Mouse (Mus musculus) cerebellum, postnatal 10 days (tissue): ENCODE results near the gene Ift80.
"Not testable (repeated sequence)": the region's sequence is repeated elsewhere in the genome, so short reads cannot be mapped to it uniquely, and the experiment has no call there.

ENCODE experiments used
- DNase-seq, 2 experiments: peaks; one replicate each; pipeline ENCODE4 v3.0.0; 2021; ENCODE audit warnings: mixed read lengths in 2 of 2

The Ift80 gene

DNA sequence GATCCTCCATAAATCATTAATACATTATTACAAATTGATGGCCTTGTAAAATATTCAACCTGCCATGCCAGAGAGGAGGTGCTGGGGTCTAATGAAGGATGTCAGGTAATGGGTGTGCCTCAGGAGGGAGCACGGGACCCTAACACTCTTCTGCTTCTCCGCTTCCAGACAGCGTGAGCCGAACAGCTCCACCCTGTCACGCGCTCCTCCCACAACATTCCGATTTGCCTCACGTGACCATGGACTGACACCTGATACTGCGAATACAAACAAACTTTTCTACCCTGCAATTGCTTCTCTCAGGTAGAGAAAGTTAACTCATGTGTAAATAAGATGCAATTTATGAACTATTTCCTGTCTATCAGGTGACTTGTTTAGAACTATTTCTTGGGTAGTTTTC is 75.8 kb downstream of the Ift80 start:
- DNase-seq, result no peak

DNA sequence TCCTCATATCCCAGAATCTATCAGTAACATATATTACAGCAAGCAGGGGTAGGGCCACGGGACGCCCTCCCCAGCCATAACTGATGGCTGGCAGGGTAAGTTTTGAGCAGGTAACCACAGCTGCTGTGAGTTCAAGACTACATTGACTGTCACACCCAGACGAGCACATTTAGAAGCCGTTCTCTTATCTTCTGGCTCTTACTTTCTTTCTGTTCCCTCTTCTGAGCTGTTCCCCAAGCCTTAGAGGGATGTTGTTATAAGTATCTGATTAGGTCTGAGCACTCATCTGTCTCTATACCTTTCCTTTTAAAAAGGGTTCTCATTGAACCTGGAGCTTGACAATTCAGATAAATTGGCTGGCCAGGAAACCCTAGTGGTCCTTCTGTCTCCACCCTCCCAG is 96.9 kb downstream of the Ift80 start:
- no peak for DNase-seq

DNA sequence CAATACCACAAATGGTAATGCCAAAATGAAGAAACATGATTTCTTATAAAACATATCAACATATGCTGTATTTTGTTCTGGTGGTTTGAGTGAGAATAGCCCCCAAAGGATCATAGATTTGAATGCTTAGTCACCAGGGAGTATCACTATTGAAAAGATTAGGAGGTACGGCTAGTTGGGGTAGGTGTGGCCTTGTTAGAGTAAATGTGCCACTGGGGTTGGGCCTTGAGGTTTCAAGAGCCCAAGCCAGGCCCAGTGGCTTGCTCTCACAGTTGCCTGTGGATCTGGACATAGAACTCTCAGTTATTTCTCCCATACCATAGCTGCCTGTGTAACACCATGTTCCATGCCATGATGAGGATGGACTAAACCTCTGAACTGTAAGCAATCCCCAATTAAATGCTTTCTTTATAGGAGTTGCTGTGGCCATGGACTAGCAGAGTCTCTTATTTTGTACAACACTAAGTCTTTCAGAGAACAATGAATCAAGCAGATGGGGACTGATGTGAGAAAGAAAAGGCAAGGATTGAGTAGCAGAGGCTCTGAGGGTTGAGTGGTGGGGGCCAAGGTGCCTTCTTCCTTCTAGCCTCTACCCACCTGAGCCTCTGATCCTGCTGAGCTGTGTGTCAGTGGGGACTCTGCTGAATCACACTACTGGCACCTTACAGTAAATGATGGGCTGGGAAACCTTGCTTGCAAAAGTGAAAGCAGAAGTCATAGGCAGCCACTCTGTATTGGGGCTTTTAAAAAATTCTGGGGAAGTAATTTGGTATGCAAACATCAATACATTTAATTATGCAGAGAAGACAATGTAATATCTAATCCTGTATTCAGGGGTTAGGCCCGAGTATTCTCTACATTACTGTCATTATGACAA is 99.2 kb downstream of the Ift80 start:
- no peak for DNase-seq

DNA sequence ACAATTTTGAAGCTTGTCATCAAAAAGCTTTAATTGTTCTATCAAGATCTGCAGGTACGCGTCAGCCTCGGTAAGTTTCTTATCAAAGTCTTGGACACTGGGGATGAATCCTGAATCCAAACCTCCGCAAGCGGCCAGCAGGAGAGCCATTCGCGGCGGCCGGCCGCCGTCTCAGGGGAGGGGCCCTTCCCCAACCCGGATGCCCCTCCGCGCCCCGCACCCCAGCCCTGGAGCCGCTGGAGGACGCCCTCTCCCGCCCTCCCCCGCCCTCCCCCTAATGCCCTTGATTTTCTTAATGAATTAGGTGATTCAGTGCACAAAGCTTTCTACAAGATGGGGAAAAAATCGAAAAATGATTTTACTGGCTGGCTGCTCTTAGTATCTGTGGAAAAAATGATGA is 101.7 kb downstream of the Ift80 start:
- not testable (repeated sequence) for DNase-seq

DNA sequence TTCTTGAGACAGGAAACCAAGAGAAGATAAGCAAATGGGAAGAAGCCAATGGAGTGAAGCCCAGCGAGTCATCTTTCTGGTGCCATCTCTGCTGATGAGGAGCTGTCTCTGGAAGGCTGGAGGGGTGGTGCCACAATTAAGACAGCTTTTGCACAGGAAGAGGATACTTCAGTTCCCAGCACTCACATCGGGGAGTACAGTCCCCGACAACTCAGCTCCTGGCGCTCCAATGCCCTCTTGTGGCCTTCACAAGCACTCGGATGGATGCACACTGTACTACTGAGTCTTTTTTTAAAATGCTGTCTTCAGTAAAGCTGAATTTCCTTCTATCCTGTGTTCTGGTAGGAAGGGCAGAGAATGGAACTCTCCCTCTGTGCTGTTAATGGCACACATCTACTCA is 107.2 kb downstream of the Ift80 start:
- DNase-seq, result no peak

DNA sequence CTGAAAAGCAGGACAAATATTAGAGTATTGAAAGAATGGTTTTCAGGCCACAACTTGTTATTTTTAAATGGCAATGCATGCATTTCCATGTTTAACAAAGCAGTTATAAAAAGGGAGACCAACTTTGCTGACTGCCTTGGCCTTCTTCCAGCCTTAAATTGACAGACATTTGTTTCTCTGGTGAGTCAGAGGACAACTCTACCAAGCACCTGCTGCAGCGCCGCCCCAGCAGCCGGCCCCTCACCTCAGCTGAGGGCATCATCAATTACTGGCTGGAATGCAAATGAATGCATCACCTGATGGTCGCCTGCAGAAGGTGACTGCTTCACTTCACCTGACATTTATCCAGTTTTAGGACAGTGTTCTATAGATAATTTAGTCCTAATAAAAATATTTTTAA is 108.9 kb downstream of the Ift80 start:
- DNase-seq, result no peak

DNA sequence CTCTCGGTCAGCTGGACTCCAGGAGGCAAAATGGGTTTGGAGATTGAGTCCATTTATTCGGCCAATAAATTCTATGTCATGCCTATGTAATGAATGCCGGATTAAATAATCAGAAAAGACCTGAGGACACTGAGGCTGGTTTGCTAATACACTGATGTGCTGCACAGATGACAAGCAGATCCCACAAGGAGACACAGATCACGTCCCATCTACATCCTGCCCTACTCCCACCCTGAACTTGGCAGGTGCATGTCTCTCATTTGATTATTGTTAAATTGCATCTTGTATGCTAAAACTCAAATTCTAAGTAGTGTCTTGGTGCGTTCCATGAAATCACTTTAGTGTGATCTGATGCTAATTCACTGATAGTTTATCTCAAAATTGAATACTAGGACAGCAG is 117.5 kb downstream of the Ift80 start:
- DNase-seq, result no peak

DNA sequence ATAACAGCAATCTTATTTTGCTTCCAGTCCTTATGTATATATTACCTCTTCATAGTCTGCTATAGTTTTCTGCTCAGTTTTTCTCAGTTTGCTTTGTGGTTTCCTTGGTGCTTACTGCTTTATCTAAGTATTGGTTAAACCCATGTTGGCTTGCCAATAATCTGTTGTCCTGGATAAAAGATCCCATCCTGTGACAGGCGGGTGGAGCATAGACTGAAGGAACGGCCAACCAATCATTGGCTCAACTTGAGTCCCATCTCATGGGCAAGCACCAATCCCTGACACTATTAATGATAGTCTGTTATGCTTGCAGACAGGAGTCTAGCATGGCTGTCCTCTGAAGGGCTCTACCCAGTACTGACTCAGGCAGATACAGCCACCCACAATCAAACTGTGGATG is 130.3 kb downstream of the Ift80 start:
- no peak for DNase-seq

DNA sequence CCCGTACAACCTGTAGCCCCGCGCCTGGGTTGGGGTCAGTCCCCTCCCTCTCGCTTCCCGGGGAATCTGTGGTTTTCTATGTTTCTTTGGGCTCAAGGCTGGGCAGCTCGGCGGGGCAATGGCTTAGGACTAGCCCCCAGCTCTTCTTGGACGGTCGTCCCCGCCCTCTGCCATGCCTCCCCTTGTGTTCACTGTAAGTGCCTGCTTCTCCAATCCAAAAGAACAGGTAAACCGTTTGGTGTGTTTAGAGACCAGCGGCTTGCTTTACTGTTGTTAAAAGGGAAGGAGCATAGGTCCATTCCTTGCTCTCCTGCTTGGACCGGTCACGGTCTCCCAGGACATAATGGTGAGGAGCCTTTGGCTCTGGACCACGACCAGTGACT is 133.8 kb downstream of the Ift80 start:
- peak; percentile 10 to 26 for DNase-seq

DNA sequence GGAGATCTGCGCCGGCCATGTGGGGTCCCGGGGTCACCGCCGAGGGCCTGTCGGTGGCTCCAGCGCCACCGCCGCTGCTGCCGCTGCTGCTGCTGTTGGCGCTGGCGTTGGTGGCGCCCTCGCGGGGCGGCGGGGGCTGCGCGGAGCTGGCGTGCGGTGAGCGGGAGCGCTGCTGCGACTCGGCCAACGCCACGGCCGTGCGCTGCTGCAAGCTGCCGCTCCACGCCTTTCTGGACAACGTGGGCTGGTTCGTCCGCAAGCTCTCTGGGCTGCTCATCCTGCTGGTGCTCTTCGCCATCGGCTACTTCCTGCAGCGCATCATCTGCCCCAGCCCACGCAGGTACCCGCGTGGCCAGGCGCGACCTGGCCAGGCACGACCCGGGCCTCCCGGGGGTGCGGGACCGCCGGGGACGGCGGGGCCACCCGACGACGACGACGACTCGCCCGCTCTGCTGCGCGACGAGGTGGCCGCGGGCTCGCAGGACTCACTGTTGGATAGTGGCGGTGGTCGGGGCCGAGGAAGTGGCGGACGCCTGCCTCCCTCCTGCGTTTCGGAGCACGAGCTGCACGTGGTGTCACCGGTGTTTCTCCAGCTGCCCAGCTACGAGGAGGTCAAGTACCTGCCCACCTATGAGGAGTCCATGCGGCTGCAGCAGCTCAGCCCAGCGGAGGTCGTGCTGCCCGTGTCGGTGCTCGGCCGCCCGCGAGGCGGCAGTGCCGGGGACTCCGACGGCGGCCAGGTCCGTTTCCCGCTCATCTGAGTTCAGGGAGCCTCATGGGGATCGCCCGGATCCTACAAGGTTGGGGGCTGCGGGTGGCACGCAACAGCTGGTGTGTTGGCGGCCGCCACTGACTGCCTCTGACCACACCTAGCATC is 134.4 kb downstream of the Ift80 start:
- DNase-seq, result peak; percentile 64 to 67

DNA sequence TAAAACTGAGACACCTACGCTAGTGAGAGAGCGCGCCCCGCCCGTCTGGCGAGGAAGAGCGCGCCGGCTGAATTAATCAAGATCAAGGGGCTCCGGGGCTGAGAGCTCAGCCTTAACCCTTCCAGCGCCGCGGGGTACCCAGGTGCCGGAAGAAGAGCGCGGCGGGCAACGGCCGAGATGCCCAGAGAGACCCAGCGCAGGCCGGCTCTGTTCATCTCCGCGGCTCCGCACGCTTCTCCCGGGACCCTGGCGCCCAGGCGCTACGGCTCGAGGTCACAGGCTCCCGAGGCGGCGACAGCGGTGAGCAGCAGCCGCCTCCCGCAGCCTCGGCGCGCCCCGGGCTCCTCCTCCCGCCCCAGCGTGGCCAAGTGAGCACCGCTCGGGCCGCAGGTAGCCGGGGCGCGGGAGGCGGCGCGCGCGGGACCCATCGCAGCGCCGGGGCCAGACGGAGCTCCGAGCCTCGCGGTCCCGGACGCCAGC is 135.1 kb downstream of the Ift80 start, which contains the start of gene 1110032F04Rik:
1110032F04Rik (plus strand) TSS at position 376 of the 480 bp plus-strand sequence.
- peak; percentile 74 to 78 for DNase-seq

DNA sequence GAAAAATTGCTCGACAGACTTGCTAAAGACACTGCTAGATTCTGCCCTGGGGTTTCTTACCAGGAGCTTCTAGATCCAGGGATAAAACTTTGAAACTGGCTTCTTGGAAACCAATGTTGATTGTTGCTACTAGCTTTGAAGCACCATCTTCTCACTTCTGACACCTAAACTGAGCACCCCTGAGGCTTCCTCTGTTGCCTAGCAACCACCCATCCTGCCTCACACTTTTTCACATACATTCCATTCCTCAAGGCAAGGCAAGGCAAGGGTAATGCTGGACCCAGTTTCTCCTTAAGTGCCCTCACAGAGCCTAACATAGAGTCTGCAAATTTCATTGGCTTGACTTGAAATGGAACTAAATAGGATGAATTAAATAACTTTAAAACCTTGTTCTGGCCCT is 152.0 kb downstream of the Ift80 start:
- DNase-seq, result no peak

DNA sequence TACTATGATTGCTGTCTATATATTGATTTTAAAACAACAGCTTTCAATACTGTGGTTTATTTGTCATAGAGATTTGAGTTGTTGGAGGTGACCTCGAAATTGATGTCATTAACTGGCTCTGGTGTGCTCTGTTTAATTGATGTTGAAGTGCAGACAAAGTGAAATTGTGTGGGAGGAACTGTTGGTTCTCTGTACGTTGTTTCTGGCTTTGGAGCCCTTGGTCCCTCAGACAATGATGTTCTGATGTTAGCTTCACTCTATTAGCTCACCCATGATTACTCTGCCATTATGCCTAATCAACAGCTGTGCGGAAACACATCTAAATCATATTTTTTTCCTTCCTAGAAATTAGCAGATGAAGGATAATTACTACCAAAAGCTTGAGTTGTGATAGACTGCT is 156.0 kb downstream of the Ift80 start:
- no peak for DNase-seq

DNA sequence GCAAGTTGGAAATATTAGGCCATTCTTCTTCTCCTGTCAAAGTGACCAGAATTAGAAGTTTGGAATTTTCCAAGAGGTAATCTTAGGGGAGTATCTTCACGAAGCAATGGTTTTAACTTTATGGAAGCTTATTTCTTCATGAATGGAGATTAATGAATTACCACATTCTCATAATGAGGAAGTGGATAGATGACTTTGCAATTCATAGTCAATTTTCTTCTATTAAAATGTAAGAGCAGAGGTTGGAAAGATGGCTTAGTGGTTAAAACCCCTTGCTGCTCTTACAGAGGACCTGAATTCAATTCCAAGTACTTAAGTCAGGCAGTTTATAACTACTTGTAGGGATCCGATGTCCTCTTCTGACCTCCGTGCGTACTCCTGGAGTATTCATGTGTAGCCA is 160.3 kb downstream of the Ift80 start:
- DNase-seq, result no peak
